In genomic region chr10:19613111-19613753, GRCm38 (mm10) we compare ENCODE assay signal across 9 mouse cellular contexts. TPM values are rescaled to one million over a fixed set of nuclear protein-coding genes. Genes with fewer than 3 reads are reported as not detected.
DNase-seq lines count a peak whose midpoint lies in the region; ATAC-seq lines count a peak whose summit lies in the region.
"Had no signal": no experiment of that assay in that cellular context is flagged by ENCODE, and none has a peak within 500 bp of the region (broad histone marks: within the 10 kb centered on the region; RNA-seq: fewer than 3 reads in every experiment).

No protein-coding gene starts in this region.

- 27% methylated on average over 7 of the region's 7 CpGs for WGBS in heart, embryonic 13.5 days
- WGBS in lung, embryonic 16.5 days: 16% methylated on average over 7 of the region's 7 CpGs
- 63% methylated on average over 7 of the region's 7 CpGs for WGBS in hindbrain, embryonic 16.5 days

- peaks cover 26% of the 10 kb centered on the region for H3K4me1 ChIP-seq in heart, embryonic 13.5 days
- H3K4me1 ChIP-seq in lung, embryonic 16.5 days (replicated peaks; ENCODE audit: control insufficient read depth, insufficient read depth, low read length): peaks cover 14% of the 10 kb centered on the region
- no peaks in the 10 kb centered on the region for H3K4me1 ChIP-seq in hindbrain, embryonic 16.5 days (ENCODE audit: control insufficient read depth, insufficient read depth, low read depth, low read length)

- H3K9ac ChIP-seq in heart, embryonic 13.5 days: 0 out of 2 replicates have a peak overlapping the region, but pooled peaks have one; percentile 6
- H3K9ac ChIP-seq in lung, embryonic 16.5 days (ENCODE audit: low read length): peak overlapping the region; percentile 33
- H3K9ac ChIP-seq in hindbrain, embryonic 16.5 days (ENCODE audit: low read depth, low read length): no peak overlapping the region
- H3K9ac ChIP-seq: liver, embryonic 14.5 days had no signal

- peak overlapping the region; percentile 76 for H3K27ac ChIP-seq in heart, embryonic 13.5 days (replicated peaks)
- H3K27ac ChIP-seq in lung, embryonic 16.5 days (ENCODE audit: low read length): peak overlapping the region; percentile 86
- H3K27ac ChIP-seq in hindbrain, embryonic 16.5 days (ENCODE audit: low read depth, low read length): no peak overlapping the region
- H3K27ac ChIP-seq: liver, embryonic 14.5 days had no signal

- no peak for ATAC-seq in heart, embryonic 13.5 days (ENCODE audit: extremely low read depth, insufficient number of reproducible peaks, low FRiP score, low TSS enrichment)
- ATAC-seq in lung, embryonic 16.5 days (ENCODE audit: low read depth): peak; percentile 66
- no peak for ATAC-seq in hindbrain, embryonic 16.5 days

- no peaks in the 10 kb centered on the region for H3K9me3 ChIP-seq in heart, embryonic 13.5 days
- no peaks in the 10 kb centered on the region for H3K9me3 ChIP-seq in lung, embryonic 16.5 days (ENCODE audit: control insufficient read depth, low read length)
- H3K9me3 ChIP-seq in hindbrain, embryonic 16.5 days (ENCODE audit: control insufficient read depth, low read length): no peaks in the 10 kb centered on the region

- H3K4me3 ChIP-seq in heart, embryonic 13.5 days: no peak overlapping the region
- no peak overlapping the region for H3K4me3 ChIP-seq in lung, embryonic 16.5 days (ENCODE audit: low read length)
- H3K4me3 ChIP-seq in hindbrain, embryonic 16.5 days (ENCODE audit: low read length): no peak overlapping the region

- no peaks in the 10 kb centered on the region for H3K27me3 ChIP-seq in heart, embryonic 13.5 days (replicated peaks)
- no peaks in the 10 kb centered on the region for H3K27me3 ChIP-seq in lung, embryonic 16.5 days (ENCODE audit: control insufficient read depth, insufficient read depth, low read depth, low read length)
- H3K27me3 ChIP-seq in hindbrain, embryonic 16.5 days (replicated peaks; ENCODE audit: control insufficient read depth, insufficient read depth, low read length): no peaks in the 10 kb centered on the region

- peaks cover 35% of the 10 kb centered on the region for H3K36me3 ChIP-seq in heart, embryonic 13.5 days
- peaks cover 12% of the 10 kb centered on the region for H3K36me3 ChIP-seq in lung, embryonic 16.5 days (ENCODE audit: control insufficient read depth, insufficient read depth, low read length)
- peaks cover 7% of the 10 kb centered on the region for H3K36me3 ChIP-seq in hindbrain, embryonic 16.5 days (ENCODE audit: control insufficient read depth, insufficient read depth, low read length)

- peak overlapping the region; percentile 53 for H3K4me2 ChIP-seq in heart, embryonic 13.5 days
- peak overlapping the region; percentile 14; the same call in 1 of the 2 replicates for H3K4me2 ChIP-seq in lung, embryonic 16.5 days (ENCODE audit: low read depth, low read length)
- H3K4me2 ChIP-seq in hindbrain, embryonic 16.5 days (ENCODE audit: low read length): no peak overlapping the region

- peak; percentile 68 for DNase-seq in thymus, postnatal 0 days (ENCODE audit: low spot score)
- no peak for DNase-seq in thymus, postnatal 10 days (ENCODE audit: low spot score in 2 of 2)
- DNase-seq in thymus, postnatal 14 days: peak; percentile 56
- DNase-seq in layer of hippocampus, adult 9-11 months: no peak
- DNase-seq in left cerebral cortex, adult 11 months (ENCODE audit: low spot score): no peak

RNA-seq across cellular contexts. Expression of gene Il22ra2, which starts 8.6 kb away (rescaled TPM):
- polyA plus RNA-seq in thymus, postnatal 0 days (2015; fragmentation: Nextera tagmentation; extraction: Ambion mirVana): 0.10 and 0.12 TPM in 2 replicates
- not detected in 2 replicates for polyA plus RNA-seq in heart, embryonic 13.5 days (2015; fragmentation: Nextera tagmentation; extraction: Ambion mirVana)
- not detected in 2 replicates for polyA plus RNA-seq in lung, embryonic 16.5 days (2015; fragmentation: Nextera tagmentation; extraction: Ambion mirVana)
- polyA plus RNA-seq in hindbrain, embryonic 16.5 days (2015; fragmentation: Nextera tagmentation; extraction: Ambion mirVana): not detected in 2 replicates

RNA-seq across cellular contexts. Expression of gene Ifngr1, which starts 21.5 kb away (rescaled TPM):
- 540 and 641 TPM in 2 replicates for polyA plus RNA-seq in thymus, postnatal 0 days (2015; fragmentation: Nextera tagmentation; extraction: Ambion mirVana)
- 32.8 and 33.3 TPM in 2 replicates for polyA plus RNA-seq in heart, embryonic 13.5 days (2015; fragmentation: Nextera tagmentation; extraction: Ambion mirVana)
- polyA plus RNA-seq in lung, embryonic 16.5 days (2015; fragmentation: Nextera tagmentation; extraction: Ambion mirVana): 79.0 and 85.5 TPM in 2 replicates
- 25.6 and 26.5 TPM in 2 replicates for polyA plus RNA-seq in hindbrain, embryonic 16.5 days (2015; fragmentation: Nextera tagmentation; extraction: Ambion mirVana)

Comparison
In these comparisons a context has a peak if more than half of its experiments do, and no peak if none do; other contexts are left out.
1. DNase-seq: peak in thymus, postnatal 0 days (single experiment) and thymus, postnatal 14 days (single experiment); none in thymus, postnatal 10 days (0 of 2), layer of hippocampus, adult 9-11 months (single experiment) and left cerebral cortex, adult 11 months (single experiment).